Mouse (Mus musculus) cerebellum, adult 2 months (tissue): ENCODE results near the gene Dclk2. TPM values are rescaled to one million over a fixed set of nuclear protein-coding genes. Genes with fewer than 3 reads are reported as not detected.
A peak's percentile ranks its signal among the peaks of the same experiment; 100 is the strongest.

ENCODE experiments used
- DNase-seq, 2 experiments: peaks; one replicate each; pipeline ENCODE4 v3.0.0; 2021
- H3K27ac ChIP-seq: fragments of 200-500 bp; 2 replicates; pipeline ENCODE4 v1.5.1; 2012; ENCODE audit warnings: low read length, control low read depth, inconsistent platforms; ENCODE audit not compliant: insufficient read depth
- H3K27me3 ChIP-seq: fragments of 200-500 bp; 2 replicates; pipeline ENCODE4 v1.6.1; 2012; ENCODE audit warnings: inconsistent platforms, mild to moderate bottlenecking, low read length, moderate library complexity; ENCODE audit not compliant: control insufficient read depth, insufficient read depth
- H3K4me1 ChIP-seq: fragments of 200-500 bp; 2 replicates; pipeline ENCODE4 v1.6.1; 2011; ENCODE audit warnings: low read length; ENCODE audit not compliant: control insufficient read depth, insufficient read depth
- H3K4me3 ChIP-seq: fragments of 200-500 bp; replicated peaks from 2 replicates; pipeline ENCODE3; 2011; ENCODE audit warnings: mild to moderate bottlenecking, low read depth, low read length, control low read depth; ENCODE audit not compliant: insufficient read depth
- CTCF ChIP-seq: fragments of 200-500 bp; IDR thresholded peaks from 2 replicates; pipeline ENCODE4 v1.5.1; 2011; ENCODE audit warnings: low read depth, mild to moderate bottlenecking, control low read depth, low read length, moderate library complexity, borderline replicate concordance; ENCODE audit not compliant: insufficient read depth
- POLR2A ChIP-seq: fragments of 200-500 bp; IDR thresholded peaks from 2 replicates; pipeline ENCODE4 v1.6.1; 2011; ENCODE audit warnings: low read length, control low read depth, borderline replicate concordance; ENCODE audit not compliant: insufficient read depth
- WGBS: fragments of 180-500 bp; shearing (Covaris S2); methylation state at CpG from one replicate; pipeline ENCODE4 v1.1.7; 2018; 5-methylcytosine and 5-hydroxymethylcytosine counted together
- polyA plus RNA-seq: library from polyadenylated mRNA; depleted of rRNA; stranded (reverse); fragments of >200 nt; gene quantifications from 2 replicates; pipeline ENCODE4 v1.2.3, GENCODE M21; 2012

The Dclk2 gene
- polyA plus RNA-seq, 1 experiment = 59.5 TPM

- Histone ChIP-seq H3K27me3 (no peaks in the 10 kb centered on the region), H3K4me3 (no peak overlapping the region), H3K27ac (peak overlapping the region; percentile 82), H3K4me1 (peaks cover 14% of the 10 kb centered on the region; the same call in 1 of the 2 replicates)
- no peak for DNase-seq
- 13% methylated on average over 3 of the region's 3 CpGs for WGBS
- TF ChIP-seq CTCF = no peak
- no peak for TF ChIP-seq POLR2A
Observed at GRCm38 (mm10) chr3:86839606-86840005, 81.0 kb downstream of the Dclk2 start.

GRCm38 (mm10) chr3:86837386-86837785 is 83.3 kb downstream of the Dclk2 start:
- no peak overlapping the region for H3K27ac ChIP-seq
- no peak for DNase-seq
- H3K4me3 ChIP-seq = no peak overlapping the region
- no peak for TF ChIP-seq CTCF
- H3K4me1 ChIP-seq = peaks cover 11% of the 10 kb centered on the region; the same call in 1 of the 2 replicates
- H3K27me3 ChIP-seq = no peaks in the 10 kb centered on the region
- 76% methylated on average over 5 of the region's 5 CpGs for WGBS

GRCm38 (mm10) chr3:86835180-86835579 is 85.5 kb downstream of the Dclk2 start:
- Histone ChIP-seq H3K27me3 (no peaks in the 10 kb centered on the region), H3K4me3 (no peak overlapping the region), H3K4me1 (peaks cover 9% of the 10 kb centered on the region; the same call in 1 of the 2 replicates), H3K27ac (no peak overlapping the region)
- DNase-seq = no peak
- TF ChIP-seq CTCF (0 out of 2 replicates have a peak, but pooled peaks have one; percentile 13), POLR2A (no peak)
- 100% methylated on average over 4 of the region's 4 CpGs for WGBS

GRCm38 (mm10) chr3:86834341-86834740 is 86.3 kb downstream of the Dclk2 start:
- 76% methylated on average over 7 of the region's 7 CpGs for WGBS

GRCm38 (mm10) chr3:86832591-86833267 is 87.9 kb downstream of the Dclk2 start:
- WGBS = 66% methylated on average over 14 of the region's 14 CpGs
- no peak for DNase-seq
- no peaks in the 10 kb centered on the region; the same call in 1 of the 2 replicates for H3K4me1 ChIP-seq
- no peaks in the 10 kb centered on the region for H3K27me3 ChIP-seq
- H3K27ac ChIP-seq = no peak overlapping the region
- H3K4me3 ChIP-seq = no peak overlapping the region
- TF ChIP-seq POLR2A = no peak
- no peak for TF ChIP-seq CTCF

More at GRCm38 (mm10) chr3:86834341-86834740, 86.3 kb downstream of the Dclk2 start:
- TF ChIP-seq POLR2A (no peak), CTCF (no peak)
- Histone ChIP-seq H3K27me3 (no peaks in the 10 kb centered on the region), H3K4me1 (peaks cover 5% of the 10 kb centered on the region; the same call in 1 of the 2 replicates), H3K4me3 (no peak overlapping the region), H3K27ac (no peak overlapping the region; the same call in 1 of the 2 replicates)
- no peak for DNase-seq

GRCm38 (mm10) chr3:86832115-86832514 is 88.5 kb downstream of the Dclk2 start:
- TF ChIP-seq CTCF = no peak
- TF ChIP-seq POLR2A = no peak
- no peaks in the 10 kb centered on the region; the same call in 1 of the 2 replicates for H3K4me1 ChIP-seq
- DNase-seq = no peak
- no peaks in the 10 kb centered on the region for H3K27me3 ChIP-seq
- 74% methylated on average over 8 of the region's 8 CpGs for WGBS
- no peak overlapping the region for H3K4me3 ChIP-seq
- H3K27ac ChIP-seq = no peak overlapping the region

- 87% methylated on average over 3 of the region's 3 CpGs for WGBS
- Histone ChIP-seq H3K4me3 (no peak overlapping the region), H3K27me3 (no peaks in the 10 kb centered on the region), H3K4me1 (peaks cover under 1% of the 10 kb centered on the region; the same call in 1 of the 2 replicates), H3K27ac (no peak overlapping the region)
- TF ChIP-seq CTCF = no peak
- TF ChIP-seq POLR2A = no peak
- DNase-seq = no peak
Observed at GRCm38 (mm10) chr3:86827506-86827905, 93.1 kb downstream of the Dclk2 start.

- no peak for TF ChIP-seq POLR2A
- TF ChIP-seq CTCF = no peak
- H3K27me3 ChIP-seq = no peaks in the 10 kb centered on the region
- H3K27ac ChIP-seq = peak overlapping the region; percentile 36; the same call in 1 of the 2 replicates
- WGBS = 6% methylated on average over 3 of the region's 3 CpGs
- no peak overlapping the region for H3K4me3 ChIP-seq
- peaks cover 32% of the 10 kb centered on the region for H3K4me1 ChIP-seq
- DNase-seq = peak; percentile 34 to 47
Observed at GRCm38 (mm10) chr3:86821383-86821782, 99.3 kb downstream of the Dclk2 start.
